Mouse (Mus musculus) liver, embryonic 14.5 days (tissue): ENCODE measurements at regions not wholly inside any gene's neighbourhood (a gene's known extent, or its start where the extent isn't known, plus 50 kb on each side); places are given as distances from the start of the nearest gene placed in this dataset.

ENCODE experiments used
- CTCF ChIP-seq: IDR thresholded peaks from 2 replicates; pipeline ENCODE4 v1.5.1; 2016; ENCODE audit warnings: antibody characterized with exemption, low read depth, control low read depth
- EP300 ChIP-seq: IDR thresholded peaks from 2 replicates; pipeline ENCODE4 v1.6.1; 2016; ENCODE audit warnings: antibody characterized with exemption, low read depth

DNA sequence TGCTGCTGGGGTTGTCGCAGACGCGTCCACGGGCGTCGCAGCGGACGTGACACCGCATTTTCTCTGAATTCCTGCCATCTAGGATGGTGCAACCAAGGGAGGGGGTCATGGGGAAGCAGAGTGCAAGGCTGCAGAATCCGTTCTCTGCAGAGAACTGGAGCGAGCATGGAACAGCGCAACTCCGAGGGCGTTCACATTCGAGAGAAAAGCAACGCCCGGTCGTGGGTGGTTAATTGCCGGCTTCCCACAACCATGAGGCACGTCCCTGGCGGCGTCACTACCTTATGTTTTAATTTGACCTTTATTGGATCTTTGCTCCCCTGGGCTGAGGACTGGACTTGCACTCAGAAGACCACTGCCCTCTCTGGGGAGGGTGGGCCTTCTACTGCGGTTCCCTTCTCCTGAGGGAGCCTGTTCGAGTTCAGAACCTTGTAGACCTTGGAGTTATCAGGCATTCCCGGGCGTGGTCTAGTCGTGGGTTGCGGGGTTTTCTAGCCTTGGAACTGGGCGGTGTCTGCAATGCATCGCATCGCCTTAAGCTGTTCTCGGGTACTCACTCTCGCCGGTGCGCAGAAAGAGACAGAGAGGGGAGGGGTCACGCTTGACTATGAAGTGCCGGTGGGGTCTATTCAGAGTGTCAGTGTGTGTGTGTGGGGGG lies 175.6 kb upstream of the Topaz1 start:
- TF ChIP-seq CTCF (no peak), EP300 (no peak)
